Mouse (Mus musculus): ENCODE results near the gene Rnaseh2c. TPM values are rescaled to one million over a fixed set of nuclear protein-coding genes. Genes with fewer than 3 reads are reported as not detected.
A peak's percentile ranks its signal among the peaks of the same experiment; 100 is the strongest.

Gene Rnaseh2c
- polyA plus RNA-seq, 1 experiment from 2014 or later, result 126 TPM

DNA sequence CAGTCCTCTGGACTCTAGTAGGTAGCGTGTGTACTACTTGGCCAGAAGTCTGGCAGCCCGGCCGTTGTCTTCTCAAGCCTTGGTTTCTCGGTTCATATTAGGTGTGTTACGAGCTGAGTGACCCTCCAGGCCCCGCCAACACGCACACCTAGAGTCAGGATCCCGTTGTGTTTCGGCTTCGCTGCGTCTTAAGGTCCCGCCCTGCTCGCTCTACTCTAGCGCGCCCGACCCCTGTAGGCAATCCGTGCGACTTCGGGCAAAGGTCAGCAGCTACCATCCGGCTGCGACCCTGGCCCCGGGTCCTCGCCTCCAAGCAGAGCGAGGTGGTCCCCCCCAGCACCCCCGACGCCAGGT is 34.5 kb upstream of the Rnaseh2c start:
- Histone ChIP-seq H3K9ac (peak overlapping the region; percentile 87), H3K27ac (peak overlapping the region; percentile 85; the same call in 1 of the 2 replicates), H3K4me2 (replicated peaks) (peak overlapping the region; percentile 73), H3K4me1 (peaks cover 19% of the 10 kb centered on the region), H3K4me3 (peak overlapping the region; percentile 64), H3K9me3 (replicated peaks) (no peaks in the 10 kb centered on the region), H3K27me3 (peaks cover 54% of the 10 kb centered on the region), H3K36me3 (peaks cover 7% of the 10 kb centered on the region)
- 3% methylated on average over 26 of the region's 26 CpGs for WGBS
- peak; percentile 48 for ATAC-seq (ENCODE audit: low FRiP score)

DNA sequence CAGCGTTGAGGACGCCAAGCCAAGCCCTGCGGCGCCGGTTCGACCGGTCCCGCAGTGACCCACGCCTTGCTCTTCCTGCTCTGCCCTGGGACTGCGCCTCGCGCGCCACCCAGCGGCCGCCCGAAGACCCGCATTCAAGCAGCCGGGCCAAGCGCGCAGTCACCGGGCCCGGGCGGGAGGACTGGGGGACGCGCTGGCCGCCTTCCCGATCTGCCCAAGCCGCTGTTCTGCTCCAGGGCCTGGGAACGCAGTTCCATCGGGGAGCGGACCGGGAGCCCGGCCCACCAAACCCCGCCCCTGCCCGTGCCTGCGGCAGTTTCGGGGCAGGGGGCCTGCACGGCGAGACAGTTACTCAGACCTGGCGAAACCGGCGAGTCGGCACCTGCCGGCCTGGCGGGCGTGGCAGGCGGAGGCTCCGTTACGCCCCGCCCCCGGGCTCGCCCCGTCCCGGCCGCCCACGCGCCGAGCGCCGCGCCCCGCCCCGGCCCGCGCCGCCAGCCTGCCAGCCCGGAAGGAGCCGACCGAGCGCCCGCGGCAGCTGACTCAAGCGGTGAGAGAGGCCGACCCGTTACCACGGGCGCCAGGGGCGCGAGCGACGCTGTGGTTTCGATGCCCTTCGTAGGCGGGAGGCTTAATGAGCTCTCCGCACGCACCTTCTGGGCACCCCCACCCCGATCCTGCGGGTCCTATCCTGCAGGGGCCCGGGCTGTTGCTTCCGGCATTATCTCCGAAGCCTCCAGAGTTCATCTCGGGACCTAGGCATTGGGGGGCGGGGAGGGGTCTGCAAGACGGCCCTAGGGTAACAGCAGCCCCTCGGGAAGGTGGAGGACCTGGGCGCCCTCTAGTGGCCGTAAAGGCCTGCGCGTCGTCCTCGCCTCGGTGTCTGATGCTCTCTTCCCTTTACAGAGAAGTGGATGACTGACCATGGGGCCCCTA is 33.9 kb upstream of the Rnaseh2c start, which contains the start of gene Ap5b1:
Ap5b1 (plus strand) TSS at position 492 of the 936 bp plus-strand sequence.
- Histone ChIP-seq H3K9me3 (replicated peaks) (no peaks in the 10 kb centered on the region), H3K4me2 (replicated peaks) (peak within 1 kb of the TSS; percentile 73), H3K27ac (peak within 1 kb of the TSS; percentile 85), H3K4me1 (peaks cover 19% of the 10 kb centered on the region), H3K27me3 (peaks cover 48% of the 10 kb centered on the region), H3K36me3 (peaks cover 7% of the 10 kb centered on the region), H3K9ac (peak within 1 kb of the TSS; percentile 87), H3K4me3 (peak within 1 kb of the TSS; percentile 64)
- under 1% methylated on average over 86 of the region's 102 CpGs for WGBS
- peak; percentile 84 for ATAC-seq (ENCODE audit: low FRiP score)

DNA sequence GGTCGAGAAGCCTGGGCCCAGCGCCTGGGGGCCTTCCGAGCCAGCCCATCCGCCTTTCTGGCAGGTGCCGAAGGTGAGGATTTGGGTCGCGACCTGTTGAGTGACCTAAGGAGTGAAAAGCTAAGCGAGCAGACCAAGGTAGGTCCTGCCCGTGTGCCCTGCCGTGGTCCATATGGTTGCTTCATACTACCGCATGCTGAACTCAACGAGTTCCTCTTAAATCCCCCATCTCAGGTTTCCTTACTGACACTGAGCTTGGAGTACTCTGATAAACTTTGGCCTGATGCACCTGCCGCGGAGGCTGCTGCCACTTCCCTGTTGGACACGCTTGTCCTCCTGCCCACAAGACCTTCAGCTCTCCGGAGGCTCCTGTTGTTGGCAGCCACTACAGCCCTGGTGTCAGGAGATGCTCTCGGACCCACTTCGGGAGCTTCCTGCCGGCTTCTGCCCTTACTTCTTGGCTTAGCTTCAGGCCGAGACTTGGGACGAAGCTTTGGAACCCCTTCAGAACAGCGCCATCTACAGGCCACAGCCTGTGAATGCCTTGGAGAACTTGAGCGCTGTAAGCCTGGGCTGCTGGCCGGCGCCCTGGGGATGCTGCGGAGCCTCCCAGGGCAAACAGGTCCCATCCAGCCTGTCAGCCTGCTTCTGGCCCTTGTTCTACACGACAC is 33.1 kb upstream of the Rnaseh2c start:
- peak overlapping the region; percentile 64 for H3K4me3 ChIP-seq
- peaks cover 40% of the 10 kb centered on the region for H3K27me3 ChIP-seq
- peak overlapping the region; percentile 87 for H3K9ac ChIP-seq
- H3K9me3 ChIP-seq (replicated peaks), result no peaks in the 10 kb centered on the region
- peak overlapping the region; percentile 85 for H3K27ac ChIP-seq
- ATAC-seq (ENCODE audit: low FRiP score), result peak; percentile 29
- H3K4me2 ChIP-seq (replicated peaks), result peak overlapping the region; percentile 73
- peaks cover 7% of the 10 kb centered on the region for H3K36me3 ChIP-seq
- peaks cover 19% of the 10 kb centered on the region for H3K4me1 ChIP-seq
- WGBS, result 8% methylated on average over 27 of the region's 27 CpGs

- H3K9ac ChIP-seq, result no peak overlapping the region
- ATAC-seq (ENCODE audit: low FRiP score), result no peak
- peaks cover 31% of the 10 kb centered on the region for H3K27me3 ChIP-seq
- peaks cover 7% of the 10 kb centered on the region for H3K36me3 ChIP-seq
- H3K9me3 ChIP-seq (replicated peaks), result no peaks in the 10 kb centered on the region
- 86% methylated on average over 10 of the region's 10 CpGs for WGBS
- H3K27ac ChIP-seq, result no peak overlapping the region
- no peak overlapping the region for H3K4me3 ChIP-seq
- H3K4me2 ChIP-seq (replicated peaks), result no peak overlapping the region
- peaks cover 19% of the 10 kb centered on the region for H3K4me1 ChIP-seq
Observed at GRCm38 (mm10) chr19:5569521-5569920, 32.2 kb upstream of the Rnaseh2c start.

- H3K9ac ChIP-seq, result peak overlapping the region; percentile 4; the same call in 1 of the 2 replicates
Observed at GRCm38 (mm10) chr19:5570353-5571246, 31.1 kb upstream of the Rnaseh2c start.

DNA sequence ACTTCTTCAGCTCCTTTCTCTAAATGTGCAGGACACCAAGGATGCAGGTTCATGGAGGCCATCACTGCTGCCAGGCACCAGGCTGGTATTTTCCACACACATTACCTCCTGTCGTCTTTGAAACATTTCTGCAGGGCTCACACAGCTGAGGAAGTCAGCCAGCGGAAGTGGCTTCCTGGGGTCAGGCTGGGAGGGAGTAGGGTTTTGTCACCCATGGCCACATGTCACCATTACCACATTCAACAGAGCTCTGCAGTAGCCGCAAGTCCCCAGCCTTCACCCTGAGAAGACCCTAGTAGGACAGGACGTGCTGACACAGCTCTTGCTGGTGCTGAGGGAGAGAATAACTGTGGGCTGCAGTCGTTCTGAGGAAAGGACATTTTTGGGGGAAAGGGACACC is 29.8 kb upstream of the Rnaseh2c start:
- no peak overlapping the region for H3K27ac ChIP-seq
- H3K27me3 ChIP-seq, result peaks cover 8% of the 10 kb centered on the region
- H3K4me3 ChIP-seq, result no peak overlapping the region
- no peaks in the 10 kb centered on the region for H3K9me3 ChIP-seq (replicated peaks)
- H3K9ac ChIP-seq, result no peak overlapping the region
- H3K4me2 ChIP-seq (replicated peaks), result no peak overlapping the region
- peaks cover 7% of the 10 kb centered on the region for H3K36me3 ChIP-seq
- peaks cover 16% of the 10 kb centered on the region for H3K4me1 ChIP-seq
- ATAC-seq (ENCODE audit: low FRiP score), result no peak
- WGBS, result 76% methylated on average over 5 of the region's 5 CpGs

More at GRCm38 (mm10) chr19:5570353-5571246, 31.1 kb upstream of the Rnaseh2c start:
- H3K27ac ChIP-seq, result no peak overlapping the region
- no peak overlapping the region for H3K4me3 ChIP-seq
- peaks cover 21% of the 10 kb centered on the region for H3K27me3 ChIP-seq
- H3K4me1 ChIP-seq, result peaks cover 19% of the 10 kb centered on the region
- no peaks in the 10 kb centered on the region for H3K9me3 ChIP-seq (replicated peaks)
- WGBS, result 88% methylated on average over 32 of the region's 32 CpGs
- no peak overlapping the region for H3K4me2 ChIP-seq (replicated peaks)
- no peak for ATAC-seq (ENCODE audit: low FRiP score)
- H3K36me3 ChIP-seq, result peaks cover 7% of the 10 kb centered on the region

DNA sequence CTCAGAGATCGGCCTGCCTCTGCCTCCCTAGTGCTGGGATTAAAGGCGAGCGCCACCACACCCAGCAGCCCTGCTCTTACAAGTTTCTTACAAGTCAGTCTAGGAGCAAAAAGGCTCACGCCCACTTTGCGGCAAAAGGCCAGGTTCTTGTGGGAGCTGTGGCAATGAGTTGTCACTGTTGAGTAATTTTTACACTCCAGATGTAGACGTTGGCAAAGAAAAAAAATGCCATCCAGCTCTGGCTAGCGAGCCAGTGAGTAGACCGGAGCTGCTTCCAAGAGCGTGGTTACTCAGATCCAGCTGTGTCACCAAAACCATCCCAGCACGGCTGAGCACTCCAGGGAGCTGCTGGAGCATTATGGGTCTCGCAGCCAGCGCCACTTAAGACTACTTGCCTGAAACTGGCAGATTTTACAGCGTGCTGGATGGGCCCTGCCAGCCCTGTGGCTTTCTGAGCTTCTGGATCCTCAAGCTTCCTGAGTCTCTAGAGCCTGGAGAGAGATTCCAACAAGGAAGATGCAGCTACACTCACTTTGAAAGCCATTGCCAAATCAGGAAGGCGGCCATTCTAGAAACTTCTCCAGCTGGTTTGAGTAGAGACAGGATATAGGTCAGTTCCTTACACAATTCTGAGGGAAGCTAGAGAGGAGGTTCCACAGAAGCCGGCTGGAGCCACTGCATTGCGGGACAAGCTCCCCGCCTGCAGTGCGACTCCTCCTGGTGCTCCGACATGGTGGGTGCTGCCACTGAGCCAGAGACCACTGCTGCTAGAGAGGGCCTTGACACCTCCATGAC is 29.1 kb upstream of the Rnaseh2c start:
- Histone ChIP-seq H3K27me3 (peaks cover 7% of the 10 kb centered on the region; the same call in 1 of the 2 replicates), H3K4me3 (no peak overlapping the region), H3K4me1 (peaks cover 11% of the 10 kb centered on the region), H3K4me2 (replicated peaks) (no peak overlapping the region), H3K36me3 (peaks cover 7% of the 10 kb centered on the region), H3K27ac (no peak overlapping the region), H3K9me3 (replicated peaks) (no peaks in the 10 kb centered on the region), H3K9ac (no peak overlapping the region)
- WGBS, result 83% methylated on average over 19 of the region's 19 CpGs
- no peak for ATAC-seq (ENCODE audit: low FRiP score)

- H3K27ac ChIP-seq, result no peak overlapping the region
- no peak overlapping the region for H3K4me3 ChIP-seq
- no peak overlapping the region for H3K4me2 ChIP-seq (replicated peaks)
- WGBS, result 100% methylated on average over 1 of the region's 1 CpGs
- H3K36me3 ChIP-seq, result peaks cover 7% of the 10 kb centered on the region
- H3K27me3 ChIP-seq, result no peaks in the 10 kb centered on the region
- no peaks in the 10 kb centered on the region for H3K9me3 ChIP-seq (replicated peaks)
- no peak overlapping the region for H3K9ac ChIP-seq
- no peaks in the 10 kb centered on the region for H3K4me1 ChIP-seq
- no peak for ATAC-seq (ENCODE audit: low FRiP score)
Observed at GRCm38 (mm10) chr19:5575336-5575735, 26.3 kb upstream of the Rnaseh2c start.

DNA sequence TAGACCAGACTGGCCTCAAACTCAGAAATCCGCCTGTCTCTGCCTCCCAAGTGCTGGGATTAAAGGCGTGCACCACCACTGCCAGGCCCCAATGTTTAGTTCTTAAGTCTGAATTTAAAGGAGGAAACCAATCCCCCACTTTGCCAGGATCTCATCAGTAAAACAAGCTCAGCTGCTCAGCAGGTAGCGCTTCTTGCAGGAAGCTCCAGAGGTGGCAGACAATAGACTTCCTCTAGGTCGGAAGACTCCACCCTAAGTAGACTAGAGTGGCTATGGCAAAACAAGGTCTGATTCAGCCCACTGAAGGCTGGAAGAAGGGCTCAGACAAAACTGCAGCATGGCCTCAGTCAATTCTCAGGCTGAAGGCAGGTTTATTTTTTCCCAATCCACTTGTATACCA is 21.7 kb upstream of the Rnaseh2c start:
- Histone ChIP-seq H3K27ac (no peak overlapping the region), H3K9ac (no peak overlapping the region), H3K4me2 (replicated peaks) (no peak overlapping the region), H3K36me3 (no peaks in the 10 kb centered on the region), H3K27me3 (0 out of 2 replicates have a peak, but pooled peaks cover 7% of the 10 kb centered on the region), H3K9me3 (replicated peaks) (no peaks in the 10 kb centered on the region), H3K4me3 (no peak overlapping the region), H3K4me1 (no peaks in the 10 kb centered on the region)
- no peak for ATAC-seq (ENCODE audit: low FRiP score)
- 65% methylated on average over 4 of the region's 4 CpGs for WGBS

DNA sequence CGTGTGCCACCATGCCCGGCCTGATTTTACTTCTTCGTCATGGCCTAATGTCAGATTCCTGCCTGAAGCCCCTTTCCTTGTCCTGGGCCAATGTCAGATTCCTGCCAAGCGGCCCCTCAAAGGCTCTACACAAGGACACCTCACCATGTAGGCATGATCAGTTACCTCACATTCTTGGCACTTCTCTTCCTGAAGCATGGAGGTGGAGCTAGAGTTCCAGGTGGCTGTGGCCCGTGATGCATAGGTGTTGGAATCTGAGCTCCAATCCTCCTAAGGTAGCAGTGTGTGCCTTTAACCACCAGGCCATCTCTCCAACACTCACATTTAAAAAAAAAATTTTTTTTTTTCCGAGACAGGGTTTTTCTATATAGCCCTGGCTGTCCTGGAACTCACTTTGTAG is 20.9 kb upstream of the Rnaseh2c start:
- Histone ChIP-seq H3K36me3 (no peaks in the 10 kb centered on the region), H3K9me3 (replicated peaks) (no peaks in the 10 kb centered on the region), H3K4me1 (no peaks in the 10 kb centered on the region), H3K4me2 (replicated peaks) (no peak overlapping the region), H3K4me3 (no peak overlapping the region), H3K27ac (no peak overlapping the region), H3K9ac (no peak overlapping the region), H3K27me3 (peaks cover 9% of the 10 kb centered on the region; the same call in 1 of the 2 replicates)
- ATAC-seq (ENCODE audit: low FRiP score), result no peak
- WGBS, result 90% methylated on average over 6 of the region's 6 CpGs

DNA sequence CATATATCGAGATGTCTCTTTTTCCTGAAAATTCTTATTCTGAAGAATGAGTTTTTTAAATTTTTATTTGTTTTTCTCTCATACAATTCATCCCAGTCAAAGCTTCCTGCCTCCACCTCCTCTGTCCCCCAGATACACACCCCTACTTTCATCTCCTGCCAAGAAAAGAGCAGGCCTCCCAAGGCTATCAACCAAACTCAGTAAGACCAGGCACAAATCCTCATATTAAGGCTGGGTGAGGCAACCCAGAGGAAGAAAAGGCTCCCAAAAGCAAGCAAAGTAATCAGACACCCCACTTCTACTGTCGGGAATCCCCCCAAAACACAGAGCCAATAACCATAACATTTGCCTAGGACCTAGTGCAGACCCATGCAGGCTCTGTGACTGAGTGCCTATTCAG is 19.7 kb upstream of the Rnaseh2c start:
- no peak overlapping the region for H3K4me3 ChIP-seq
- ATAC-seq (ENCODE audit: low FRiP score), result no peak

More for the DNA sequence above, 19.7 kb upstream of the Rnaseh2c start:
- Histone ChIP-seq H3K27me3 (peaks cover 9% of the 10 kb centered on the region; the same call in 1 of the 2 replicates), H3K36me3 (no peaks in the 10 kb centered on the region), H3K9ac (no peak overlapping the region), H3K4me1 (no peaks in the 10 kb centered on the region), H3K9me3 (replicated peaks) (no peaks in the 10 kb centered on the region), H3K4me2 (replicated peaks) (no peak overlapping the region), H3K27ac (no peak overlapping the region)
- 86% methylated on average over 2 of the region's 2 CpGs for WGBS

Measured in hindbrain, embryonic 12.5 days (tissue).